Mouse (Mus musculus) splenic B cell, adult 2 months (primary cell): Measurements from ENCODE around the gene Rnf39.

Experiments
- DNase-seq: peaks from one replicate; pipeline ENCODE4 v3.0.0-alpha.2; 2011; ENCODE audit warnings: low read depth, low spot score
- H3K27me3 ChIP-seq: 2 replicates; pipeline ENCODE4 v1.6.1; 2012; ENCODE audit warnings: mild to moderate bottlenecking, low read length, moderate library complexity, mixed read lengths; ENCODE audit not compliant: control insufficient read depth, poor library complexity, insufficient read depth, severe bottlenecking
- H3K36me3 ChIP-seq: 2 replicates; pipeline ENCODE4 v1.6.1; 2012; ENCODE audit warnings: mild to moderate bottlenecking, low read length, moderate library complexity, mixed read lengths; ENCODE audit not compliant: control insufficient read depth, poor library complexity, insufficient read depth, severe bottlenecking

Gene Rnf39

GRCm38 (mm10) chr17:36950981-36951947 is 8.5 kb downstream of the Rnf39 start, which contains the start of gene Ppp1r11:
Gene Ppp1r11, minus strand, starts transcription at chr17:36951741.
- H3K27me3 ChIP-seq, result no peaks in the 10 kb centered on the region
- peak; percentile 99 for DNase-seq
- no peaks in the 10 kb centered on the region; the same call in 1 of the 2 replicates for H3K36me3 ChIP-seq

- no peaks in the 10 kb centered on the region for H3K27me3 ChIP-seq
- DNase-seq, result no peak
- H3K36me3 ChIP-seq, result no peaks in the 10 kb centered on the region; the same call in 1 of the 2 replicates
Observed at GRCm38 (mm10) chr17:36952631-36953030, 9.9 kb downstream of the Rnf39 start.

- Histone ChIP-seq H3K36me3 (no peaks in the 10 kb centered on the region; the same call in 1 of the 2 replicates), H3K27me3 (no peaks in the 10 kb centered on the region)
- DNase-seq, result no peak
Observed at GRCm38 (mm10) chr17:36953062-36953461, 10.3 kb downstream of the Rnf39 start.

GRCm38 (mm10) chr17:36957999-36958743 is 15.5 kb downstream of the Rnf39 start, which contains the start of the genes Znrd1 and Znrd1as:
Gene Znrd1, minus strand, starts transcription at chr17:36958559.
Gene Znrd1as, plus strand, starts transcription at chr17:36958592.
- H3K36me3 ChIP-seq, result no peaks in the 10 kb centered on the region
- peak; percentile 93 for DNase-seq
- no peaks in the 10 kb centered on the region for H3K27me3 ChIP-seq

GRCm38 (mm10) chr17:36958884-36959283 is 16.2 kb downstream of the Rnf39 start:
- DNase-seq, result no peak
- Histone ChIP-seq H3K36me3 (no peaks in the 10 kb centered on the region), H3K27me3 (no peaks in the 10 kb centered on the region)

- H3K36me3 ChIP-seq, result no peaks in the 10 kb centered on the region
- no peak for DNase-seq
- no peaks in the 10 kb centered on the region for H3K27me3 ChIP-seq
Observed at GRCm38 (mm10) chr17:36961125-36961524, 18.4 kb downstream of the Rnf39 start.

GRCm38 (mm10) chr17:36966875-36967274 is 24.2 kb downstream of the Rnf39 start:
- no peak for DNase-seq
- no peaks in the 10 kb centered on the region for H3K36me3 ChIP-seq

GRCm38 (mm10) chr17:36970316-36970890 is 27.7 kb downstream of the Rnf39 start:
- Histone ChIP-seq H3K27me3 (no peaks in the 10 kb centered on the region; the same call in 1 of the 2 replicates), H3K36me3 (no peaks in the 10 kb centered on the region)
- no peak for DNase-seq

More at GRCm38 (mm10) chr17:36966875-36967274, 24.2 kb downstream of the Rnf39 start:
- no peaks in the 10 kb centered on the region for H3K27me3 ChIP-seq

GRCm38 (mm10) chr17:36971172-36971850 is 28.6 kb downstream of the Rnf39 start:
- H3K27me3 ChIP-seq, result no peaks in the 10 kb centered on the region; the same call in 1 of the 2 replicates
- DNase-seq, result no peak
- H3K36me3 ChIP-seq, result no peaks in the 10 kb centered on the region

GRCm38 (mm10) chr17:36972791-36973190 is 30.1 kb downstream of the Rnf39 start:
- no peak for DNase-seq
- H3K36me3 ChIP-seq, result no peaks in the 10 kb centered on the region
- no peaks in the 10 kb centered on the region; the same call in none of the 2 replicates for H3K27me3 ChIP-seq

- DNase-seq, result no peak
- Histone ChIP-seq H3K36me3 (no peaks in the 10 kb centered on the region), H3K27me3 (no peaks in the 10 kb centered on the region; the same call in none of the 2 replicates)
Observed at GRCm38 (mm10) chr17:36973271-36973787, 30.6 kb downstream of the Rnf39 start.

- Histone ChIP-seq H3K36me3 (no peaks in the 10 kb centered on the region), H3K27me3 (no peaks in the 10 kb centered on the region; the same call in 1 of the 2 replicates)
- no peak for DNase-seq
Observed at GRCm38 (mm10) chr17:36981221-36981813, 38.6 kb downstream of the Rnf39 start, which contains the start of gene 2410137M14Rik. Gene 2410137M14Rik, minus strand, starts transcription at chr17:36981237.

GRCm38 (mm10) chr17:36981845-36982244 is 39.1 kb downstream of the Rnf39 start:
- DNase-seq, result no peak
- H3K27me3 ChIP-seq, result no peaks in the 10 kb centered on the region; the same call in 1 of the 2 replicates
- H3K36me3 ChIP-seq, result no peaks in the 10 kb centered on the region
